Mouse (Mus musculus) heart, embryonic 11.5 days (tissue): Measurements from ENCODE around the gene Slc17a3. TPM values are rescaled to one million over a fixed set of nuclear protein-coding genes. Genes with fewer than 3 reads are reported as not detected.

ENCODE experiments used
- polyA plus RNA-seq: library from polyadenylated mRNA; unstranded; fragments of >200 nt; fragmentation: Nextera tagmentation; extraction: Ambion mirVana; gene quantifications from 2 replicates; pipeline ENCODE4 v1.2.1, GENCODE M21; 2014

Gene Slc17a3
- polyA plus RNA-seq, 1 experiment from 2014 or later = not detected

Other genes with a start within 250 kb of the Slc17a3 start
- 1.5 and 2.4 TPM in 2 replicates for gene Hist1h2be, start 218.3 kb upstream of the Slc17a3 start, polyA plus RNA-seq
- gene Hist1h1e, start 216.9 kb upstream of the Slc17a3 start, polyA plus RNA-seq = 8.4 and 11.1 TPM in 2 replicates
- 0.52 and 0.62 TPM in 2 replicates for gene Hist1h2ac, start 155.5 kb upstream of the Slc17a3 start, polyA plus RNA-seq
- 31.3 and 31.9 TPM in 2 replicates for gene Hist1h2bc, start 155.2 kb upstream of the Slc17a3 start, polyA plus RNA-seq
- not detected in 2 replicates for gene Hist1h1t, start 143.6 kb upstream of the Slc17a3 start, polyA plus RNA-seq
- gene Hist1h4c, start 141.0 kb upstream of the Slc17a3 start, polyA plus RNA-seq = 0.69 and 2.7 TPM in 2 replicates
- gene Hfe, start 128.6 kb upstream of the Slc17a3 start, polyA plus RNA-seq = 8.2 and 9.9 TPM in 2 replicates
- gene Hist1h1c, start 100.6 kb upstream of the Slc17a3 start, polyA plus RNA-seq = 24.6 TPM in 2 replicates
- gene Hist1h3c, start 93.8 kb upstream of the Slc17a3 start, polyA plus RNA-seq = 4.1 and 4.5 TPM in 2 replicates
- 1.2 and 2.7 TPM in 2 replicates for gene Hist1h2bb, start 92.7 kb upstream of the Slc17a3 start, polyA plus RNA-seq
- 16.7 and 18.1 TPM in 2 replicates for gene Hist1h2ab, start 88.3 kb upstream of the Slc17a3 start, polyA plus RNA-seq
- gene Hist1h3b, start 87.2 kb upstream of the Slc17a3 start, polyA plus RNA-seq = 2.7 and 3.7 TPM in 2 replicates
- gene Hist1h4b, start 82.4 kb upstream of the Slc17a3 start, polyA plus RNA-seq = 2.2 and 2.7 TPM in 2 replicates
- gene Hist1h4a, start 78.2 kb upstream of the Slc17a3 start, polyA plus RNA-seq = 1.0 TPM in 1 of 2 replicates, not detected in the other
- gene Hist1h3a, start 77.0 kb upstream of the Slc17a3 start, polyA plus RNA-seq = 2.5 and 4.0 TPM in 2 replicates
- gene Hist1h1a, start 75.8 kb upstream of the Slc17a3 start, polyA plus RNA-seq = 0.31 and 0.67 TPM in 2 replicates
- 0.24 TPM in 1 of 2 replicates, not detected in the other for gene Trim38, start 69.5 kb upstream of the Slc17a3 start, polyA plus RNA-seq
- not detected in 2 replicates for gene Slc17a2, start 32.4 kb upstream of the Slc17a3 start, polyA plus RNA-seq
- not detected in 2 replicates for gene Slc17a1, start 28.3 kb downstream of the Slc17a3 start, polyA plus RNA-seq
- gene Slc17a4, start 75.6 kb downstream of the Slc17a3 start, polyA plus RNA-seq = not detected in 2 replicates
- gene Hist1h2ba, start 94.7 kb downstream of the Slc17a3 start, polyA plus RNA-seq = not detected in 2 replicates
- gene Hist1h2aa, start 95.0 kb downstream of the Slc17a3 start, polyA plus RNA-seq = not detected in 2 replicates
- not detected in 2 replicates for gene Scgn, start 151.8 kb downstream of the Slc17a3 start, polyA plus RNA-seq